23 mouse cellular contexts compared by ENCODE assay signal in genomic region chr3:130387156-130387555, GRCm38 (mm10).
"Had no signal": no experiment of that assay in that cellular context is flagged by ENCODE, and none has a peak within 500 bp of the region (broad histone marks: within the 10 kb centered on the region; RNA-seq: fewer than 3 reads in every experiment).

No protein-coding gene starts in this region.

- H3K27me3 ChIP-seq: liver, embryonic 13.5 days; liver, embryonic 15.5 days; midbrain, embryonic 12.5 days; stomach, embryonic 15.5 days had no signal

- H3K4me3 ChIP-seq: liver, embryonic 13.5 days; liver, embryonic 15.5 days; midbrain, embryonic 10.5 days; midbrain, embryonic 12.5 days; myocyte; neural tube, embryonic 13.5 days; neural tube, embryonic 15.5 days; stomach, embryonic 15.5 days had no signal

- DNase-seq: liver; liver, embryonic 13.5 days; liver, postnatal 0 days; lung, postnatal 10 days; midbrain, embryonic 14.5 days; retina, postnatal 1 day; right cerebral cortex, adult 18-20 months; right cerebral cortex, postnatal 25 days; right cerebral cortex, postnatal 4 days; thymus, adult 2 months; thymus, postnatal 25 days; thymus, postnatal 4 days had no signal

- H3K27ac ChIP-seq: liver, embryonic 13.5 days; liver, embryonic 15.5 days; macrophage; midbrain, embryonic 10.5 days; midbrain, embryonic 12.5 days; neural tube, embryonic 13.5 days; neural tube, embryonic 15.5 days; stomach, embryonic 15.5 days; stomach, postnatal 0 days had no signal

- H3K36me3 ChIP-seq: liver, embryonic 13.5 days; liver, embryonic 15.5 days; midbrain, embryonic 10.5 days; midbrain, embryonic 12.5 days; neural tube, embryonic 13.5 days; neural tube, embryonic 15.5 days; stomach, embryonic 15.5 days had no signal

- ATAC-seq: liver, postnatal 0 days; midbrain, embryonic 16.5 days had no signal

- H3K9me3 ChIP-seq: liver, embryonic 13.5 days; liver, embryonic 15.5 days; midbrain, embryonic 10.5 days; midbrain, embryonic 12.5 days; neural tube, embryonic 13.5 days; neural tube, embryonic 15.5 days; stomach, embryonic 15.5 days had no signal

- H3K4me1 ChIP-seq: liver, embryonic 13.5 days; liver, embryonic 15.5 days; midbrain, embryonic 10.5 days; midbrain, embryonic 12.5 days; neural tube, embryonic 15.5 days had no signal

- H3K9ac ChIP-seq: liver, embryonic 13.5 days; liver, embryonic 15.5 days; liver, postnatal 0 days; midbrain, embryonic 12.5 days; neural tube, embryonic 13.5 days; neural tube, embryonic 15.5 days; stomach, embryonic 15.5 days had no signal

- H3K4me2 ChIP-seq: liver, embryonic 11.5 days; liver, embryonic 13.5 days; liver, embryonic 15.5 days; midbrain, embryonic 12.5 days; neural tube, embryonic 13.5 days; neural tube, embryonic 15.5 days; stomach, embryonic 15.5 days had no signal
